ENCODE assay signal across 21 mouse cellular contexts in the genomic region with DNA sequence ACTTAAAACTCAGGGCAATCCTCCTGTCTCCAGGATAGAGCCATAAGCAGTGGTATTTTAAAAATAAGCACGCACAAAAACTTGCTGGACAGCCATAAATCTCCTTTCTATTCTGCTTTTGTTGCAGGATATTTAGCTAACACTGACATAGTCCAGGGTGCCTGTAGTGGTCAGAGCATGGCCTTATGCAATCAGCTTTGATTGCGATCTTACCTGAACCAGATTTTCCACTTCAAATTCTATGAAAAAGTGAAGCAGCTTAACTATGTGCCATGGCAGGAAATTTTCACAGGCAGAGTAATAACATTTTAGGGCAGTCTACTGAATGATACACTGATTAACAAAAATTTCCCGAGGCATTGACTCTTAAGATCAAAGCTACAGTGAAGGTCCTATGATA.
"Had no signal": no experiment of that assay in that cellular context is flagged by ENCODE, and none has a peak within 500 bp of the region (broad histone marks: within the 10 kb centered on the region; RNA-seq: fewer than 3 reads in every experiment).

No protein-coding gene starts in this region.

- H3K4me3 ChIP-seq: limb, embryonic 10.5 days; limb, embryonic 13.5 days; liver, embryonic 12.5 days; liver, embryonic 15.5 days; megakaryocyte, embryonic 14.5 days; midbrain, embryonic 10.5 days; myocyte; neural tube, embryonic 13.5 days; stomach, embryonic 15.5 days had no signal

- H3K27me3 ChIP-seq: limb, embryonic 13.5 days; liver, embryonic 12.5 days; liver, embryonic 15.5 days; megakaryocyte, embryonic 14.5 days; neural tube, embryonic 13.5 days; stomach, embryonic 15.5 days had no signal

- H3K4me1 ChIP-seq: limb, embryonic 10.5 days; limb, embryonic 13.5 days; liver, embryonic 12.5 days; liver, embryonic 15.5 days; megakaryocyte, embryonic 14.5 days; midbrain, embryonic 10.5 days; neural tube, embryonic 13.5 days; stomach, embryonic 15.5 days had no signal

- H3K4me2 ChIP-seq: hindbrain, embryonic 14.5 days; limb, embryonic 13.5 days; liver, embryonic 12.5 days; liver, embryonic 15.5 days; neural tube, embryonic 13.5 days; stomach, embryonic 15.5 days had no signal

- H3K27ac ChIP-seq: hindbrain, embryonic 14.5 days; hindbrain, postnatal 0 days; limb, embryonic 10.5 days; limb, embryonic 13.5 days; liver, embryonic 12.5 days; liver, embryonic 15.5 days; midbrain, embryonic 10.5 days; neural tube, embryonic 13.5 days; stomach, embryonic 15.5 days had no signal

- ATAC-seq: hindbrain, postnatal 0 days; inflammation-experienced regulatory T-cells, adult 6 months; intestine, postnatal 0 days; liver, embryonic 12.5 days had no signal

- H3K9me3 ChIP-seq: limb, embryonic 10.5 days; limb, embryonic 13.5 days; liver, embryonic 12.5 days; liver, embryonic 15.5 days; megakaryocyte, embryonic 14.5 days; midbrain, embryonic 10.5 days; neural tube, embryonic 13.5 days; stomach, embryonic 15.5 days had no signal

- H3K36me3 ChIP-seq: limb, embryonic 10.5 days; limb, embryonic 13.5 days; liver, embryonic 12.5 days; liver, embryonic 15.5 days; midbrain, embryonic 10.5 days; neural tube, embryonic 13.5 days; stomach, embryonic 15.5 days had no signal

- DNase-seq: kidney, postnatal 10 days; kidney, postnatal 4 days; liver; midbrain, embryonic 14.5 days; retina, postnatal 1 day; right cerebral cortex, postnatal 25 days; spleen, adult 18-20 months; thymus, postnatal 25 days had no signal

- H3K9ac ChIP-seq: hindbrain, embryonic 14.5 days; limb, embryonic 13.5 days; liver, embryonic 12.5 days; liver, embryonic 15.5 days; neural tube, embryonic 13.5 days; stomach, embryonic 15.5 days had no signal
